Mouse (Mus musculus) thymus, adult 2 months (tissue): Measurements from ENCODE around the gene Ccser2.

Experiments used
- CTCF ChIP-seq: fragments of 200-500 bp; IDR thresholded peaks from 2 replicates; pipeline ENCODE4 v1.5.1; 2012; ENCODE audit warnings: mild to moderate bottlenecking, control low read depth, low read length, moderate library complexity, borderline replicate concordance; ENCODE audit not compliant: control insufficient read depth, poor library complexity, insufficient read depth; ENCODE audit errors: extremely low read depth
- POLR2A ChIP-seq: fragments of 200-500 bp; IDR thresholded peaks from 2 replicates; pipeline ENCODE4 v1.6.1; 2012; ENCODE audit warnings: mild to moderate bottlenecking, low read length, control low read depth, moderate library complexity; ENCODE audit not compliant: control insufficient read depth, poor library complexity, insufficient read depth; ENCODE audit errors: extremely low read depth

- TF ChIP-seq CTCF (no peak), POLR2A (no peak)
Measured at GRCm38 (mm10) chr14:37006489-37006888, 37.9 kb upstream of the Ccser2 start.
